Mouse (Mus musculus): Measurements from ENCODE around the gene Ngf. TPM values are rescaled to one million over a fixed set of nuclear protein-coding genes. Genes with fewer than 3 reads are reported as not detected.

Ngf gene
- polyA plus RNA-seq (2015; fragmentation: Nextera tagmentation; extraction: Ambion mirVana): 2.3 and 4.2 TPM in 2 replicates

- Histone ChIP-seq H3K27me3 (peaks cover 49% of the 10 kb centered on the region), H3K9me3 (replicated peaks) (no peaks in the 10 kb centered on the region), H3K9ac (0 out of 2 replicates have a peak within 1 kb of the TSS, but pooled peaks have one; percentile 1), H3K4me1 (peaks cover 32% of the 10 kb centered on the region), H3K4me2 (peak within 1 kb of the TSS; percentile 70), H3K4me3 (replicated peaks) (peak within 1 kb of the TSS; percentile 43), H3K36me3 (no peaks in the 10 kb centered on the region), H3K27ac (no peak within 1 kb of the TSS)
- WGBS: 1% methylated on average over 43 of the region's 43 CpGs
- ATAC-seq (replicated peaks; ENCODE audit: low FRiP score): peak; percentile 79
Measured at GRCm38 (mm10) chr3:102469713-102470448, at the start of gene Ngf. Gene Ngf (plus strand): TSS chr3:102469919.

- H3K4me1 ChIP-seq: no peaks in the 10 kb centered on the region
- no peak for ATAC-seq (replicated peaks; ENCODE audit: low FRiP score)
- H3K4me2 ChIP-seq: no peak overlapping the region
- H3K36me3 ChIP-seq: no peaks in the 10 kb centered on the region
- no peaks in the 10 kb centered on the region for H3K27me3 ChIP-seq
- 0 out of 2 replicates have a peak, but pooled peaks cover 6% of the 10 kb centered on the region for H3K9me3 ChIP-seq (replicated peaks)
- H3K27ac ChIP-seq: no peak overlapping the region
- H3K9ac ChIP-seq: no peak overlapping the region
- no peak overlapping the region for H3K4me3 ChIP-seq (replicated peaks)
- 64% methylated on average over 3 of the region's 3 CpGs for WGBS
Measured at GRCm38 (mm10) chr3:102445567-102445966, 24.2 kb upstream of the Ngf start.

DNA sequence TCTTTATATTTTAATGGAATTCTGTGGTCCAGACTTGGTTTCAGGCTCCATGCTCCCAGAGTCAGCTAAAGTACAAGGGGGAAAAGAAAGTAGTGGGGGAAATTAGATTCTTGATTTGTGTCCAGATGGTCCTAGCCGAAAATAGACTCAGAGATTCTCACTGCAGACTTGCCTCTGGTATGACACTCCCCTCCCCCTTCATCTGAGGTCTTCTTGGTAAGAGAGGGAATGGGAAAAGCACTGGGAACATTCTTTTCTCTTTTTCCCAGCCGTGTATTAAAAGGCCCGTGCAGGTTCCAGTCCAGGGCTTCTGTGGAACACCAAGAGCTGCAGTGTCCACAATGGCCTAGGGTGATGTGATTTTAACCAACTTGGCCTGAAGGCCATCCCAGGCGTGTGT is 23.0 kb upstream of the Ngf start:
- Histone ChIP-seq H3K36me3 (no peaks in the 10 kb centered on the region), H3K4me1 (no peaks in the 10 kb centered on the region), H3K4me3 (replicated peaks) (no peak overlapping the region), H3K4me2 (no peak overlapping the region), H3K9ac (no peak overlapping the region), H3K27ac (no peak overlapping the region), H3K27me3 (no peaks in the 10 kb centered on the region), H3K9me3 (replicated peaks) (0 out of 2 replicates have a peak, but pooled peaks cover 6% of the 10 kb centered on the region)
- 68% methylated on average over 4 of the region's 4 CpGs for WGBS
- no peak for ATAC-seq (replicated peaks; ENCODE audit: low FRiP score)

GRCm38 (mm10) chr3:102454566-102454965 is 15.2 kb upstream of the Ngf start:
- Histone ChIP-seq H3K4me3 (replicated peaks) (no peak overlapping the region), H3K4me1 (no peaks in the 10 kb centered on the region), H3K27me3 (no peaks in the 10 kb centered on the region), H3K9ac (no peak overlapping the region), H3K36me3 (no peaks in the 10 kb centered on the region), H3K9me3 (replicated peaks) (no peaks in the 10 kb centered on the region), H3K27ac (no peak overlapping the region), H3K4me2 (no peak overlapping the region)
- no peak for ATAC-seq (replicated peaks; ENCODE audit: low FRiP score)
- 58% methylated on average over 6 of the region's 6 CpGs for WGBS

- WGBS: 54% methylated on average over 5 of the region's 5 CpGs
- no peak overlapping the region for H3K9ac ChIP-seq
Measured at GRCm38 (mm10) chr3:102460528-102460927, 9.2 kb upstream of the Ngf start.

DNA sequence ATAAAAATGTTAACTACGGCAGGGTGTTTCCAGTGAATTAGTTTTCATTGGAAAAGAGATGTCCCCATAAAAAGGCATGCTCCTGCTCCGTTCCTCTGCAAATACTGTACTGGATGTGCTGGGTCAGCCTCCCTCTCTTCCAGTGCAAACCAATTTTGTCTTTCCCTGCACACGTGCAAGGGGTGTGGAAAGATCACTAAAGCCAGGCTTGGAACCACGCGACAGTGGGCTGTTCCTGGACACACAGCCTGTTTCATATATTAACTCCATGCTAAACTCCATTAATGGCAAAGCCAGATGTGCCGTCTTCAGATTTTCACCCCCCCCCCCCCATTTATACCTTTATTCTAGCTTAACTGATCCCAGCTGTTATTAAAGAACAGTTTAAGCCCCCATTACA is 8.7 kb upstream of the Ngf start:
- no peak overlapping the region for H3K27ac ChIP-seq
- H3K4me2 ChIP-seq: no peak overlapping the region
- no peak for ATAC-seq (replicated peaks; ENCODE audit: low FRiP score)
- 44% methylated on average over 6 of the region's 6 CpGs for WGBS
- no peak overlapping the region for H3K4me3 ChIP-seq (replicated peaks)
- no peaks in the 10 kb centered on the region for H3K4me1 ChIP-seq
- no peaks in the 10 kb centered on the region for H3K27me3 ChIP-seq
- H3K36me3 ChIP-seq: no peaks in the 10 kb centered on the region
- no peaks in the 10 kb centered on the region for H3K9me3 ChIP-seq (replicated peaks)
- no peak overlapping the region for H3K9ac ChIP-seq

More at GRCm38 (mm10) chr3:102460528-102460927, 9.2 kb upstream of the Ngf start:
- no peaks in the 10 kb centered on the region for H3K27me3 ChIP-seq
- no peaks in the 10 kb centered on the region for H3K4me1 ChIP-seq
- H3K4me3 ChIP-seq (replicated peaks): no peak overlapping the region
- no peaks in the 10 kb centered on the region for H3K9me3 ChIP-seq (replicated peaks)
- no peak overlapping the region for H3K4me2 ChIP-seq
- no peak for ATAC-seq (replicated peaks; ENCODE audit: low FRiP score)
- H3K36me3 ChIP-seq: no peaks in the 10 kb centered on the region
- H3K27ac ChIP-seq: no peak overlapping the region

- no peak overlapping the region for H3K27ac ChIP-seq
- H3K36me3 ChIP-seq: no peaks in the 10 kb centered on the region
- H3K27me3 ChIP-seq: 0 out of 2 replicates have a peak, but pooled peaks cover 6% of the 10 kb centered on the region
- no peaks in the 10 kb centered on the region for H3K9me3 ChIP-seq (replicated peaks)
- H3K4me3 ChIP-seq (replicated peaks): no peak overlapping the region
- no peak overlapping the region for H3K4me2 ChIP-seq
- WGBS: 68% methylated on average over 9 of the region's 9 CpGs
- H3K9ac ChIP-seq: no peak overlapping the region
- no peak for ATAC-seq (replicated peaks; ENCODE audit: low FRiP score)
- no peaks in the 10 kb centered on the region for H3K4me1 ChIP-seq
Measured at GRCm38 (mm10) chr3:102462703-102463336, 6.9 kb upstream of the Ngf start.

DNA sequence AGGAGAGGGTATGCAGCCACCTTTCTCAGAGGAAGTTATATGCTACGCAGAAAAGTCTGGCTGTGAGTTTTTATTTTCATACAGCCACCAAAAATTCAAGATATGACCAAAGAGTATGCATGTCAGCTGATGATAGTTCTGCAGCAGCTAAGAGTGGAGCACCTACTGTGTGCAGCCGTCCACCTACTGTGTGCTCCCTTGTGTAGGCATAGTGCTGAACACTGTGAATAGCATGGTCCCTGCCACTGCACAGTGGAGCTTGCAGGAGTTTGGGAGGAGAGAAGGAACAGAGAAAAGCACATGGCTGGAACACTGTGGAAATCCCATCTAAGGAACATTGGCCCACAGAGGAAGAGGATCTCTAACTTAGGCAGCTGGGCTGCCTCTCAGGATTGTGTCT is 6.4 kb upstream of the Ngf start:
- Histone ChIP-seq H3K4me3 (replicated peaks) (no peak overlapping the region), H3K4me2 (no peak overlapping the region), H3K27ac (no peak overlapping the region), H3K9ac (no peak overlapping the region), H3K9me3 (replicated peaks) (no peaks in the 10 kb centered on the region), H3K36me3 (no peaks in the 10 kb centered on the region), H3K27me3 (0 out of 2 replicates have a peak, but pooled peaks cover 7% of the 10 kb centered on the region), H3K4me1 (no peaks in the 10 kb centered on the region)
- no peak for ATAC-seq (replicated peaks; ENCODE audit: low FRiP score)
- WGBS: 91% methylated on average over 2 of the region's 2 CpGs

DNA sequence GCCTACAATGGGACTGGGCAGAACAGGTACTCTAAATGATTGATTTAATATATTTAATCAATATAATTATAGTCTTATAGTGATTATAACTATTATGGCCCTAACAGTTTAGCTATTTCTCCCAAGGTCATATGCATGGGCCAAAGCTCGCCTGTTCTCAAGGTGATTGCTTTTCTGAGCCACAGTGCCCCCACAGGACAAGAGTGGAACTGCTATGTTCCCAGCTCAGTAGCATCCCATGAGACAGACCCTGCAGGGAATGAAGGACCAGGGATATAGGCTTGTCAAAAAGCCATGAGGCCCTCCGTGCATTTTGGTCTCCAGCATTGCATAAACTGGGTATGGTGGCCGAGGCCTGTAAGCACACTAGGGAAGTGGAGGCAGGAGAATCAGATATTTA is 3.1 kb upstream of the Ngf start:
- Histone ChIP-seq H3K4me1 (peaks cover 23% of the 10 kb centered on the region), H3K36me3 (no peaks in the 10 kb centered on the region), H3K4me2 (no peak overlapping the region), H3K9ac (no peak overlapping the region), H3K27ac (no peak overlapping the region), H3K27me3 (peaks cover 39% of the 10 kb centered on the region), H3K4me3 (replicated peaks) (no peak overlapping the region), H3K9me3 (replicated peaks) (no peaks in the 10 kb centered on the region)
- WGBS: 22% methylated on average over 3 of the region's 3 CpGs
- ATAC-seq (replicated peaks; ENCODE audit: low FRiP score): no peak

DNA sequence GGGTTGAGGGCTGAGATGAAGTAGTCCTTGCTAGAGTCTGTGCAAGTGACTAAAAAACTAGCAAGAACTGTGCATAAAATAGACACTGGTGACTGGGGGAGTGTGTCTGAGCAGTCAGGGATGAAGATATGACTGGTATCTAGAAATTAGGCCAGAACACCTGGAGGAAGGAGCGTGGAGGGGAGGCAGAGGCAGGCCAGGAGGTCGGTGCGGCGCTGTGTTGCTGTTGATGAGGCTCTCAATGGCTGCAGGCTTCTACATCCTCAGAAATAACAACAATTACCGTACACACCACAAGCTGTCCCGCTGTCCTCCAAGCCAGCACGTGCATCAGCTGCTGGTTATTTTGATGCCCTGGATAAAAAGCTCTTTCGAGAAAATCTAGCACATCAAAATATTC is 2.6 kb upstream of the Ngf start:
- Histone ChIP-seq H3K27ac (no peak overlapping the region), H3K9ac (no peak overlapping the region), H3K4me3 (replicated peaks) (no peak overlapping the region), H3K27me3 (peaks cover 43% of the 10 kb centered on the region), H3K36me3 (no peaks in the 10 kb centered on the region), H3K9me3 (replicated peaks) (no peaks in the 10 kb centered on the region), H3K4me1 (peaks cover 28% of the 10 kb centered on the region), H3K4me2 (no peak overlapping the region)
- 72% methylated on average over 8 of the region's 8 CpGs for WGBS
- ATAC-seq (replicated peaks; ENCODE audit: low FRiP score): no peak

GRCm38 (mm10) chr3:102471251-102471650 is 1.5 kb downstream of the Ngf start:
- peaks cover 49% of the 10 kb centered on the region for H3K27me3 ChIP-seq
- no peak overlapping the region for H3K27ac ChIP-seq
- H3K4me3 ChIP-seq (replicated peaks): no peak overlapping the region
- no peak overlapping the region for H3K9ac ChIP-seq
- no peaks in the 10 kb centered on the region for H3K36me3 ChIP-seq
- H3K9me3 ChIP-seq (replicated peaks): no peaks in the 10 kb centered on the region
- 64% methylated on average over 5 of the region's 5 CpGs for WGBS
- ATAC-seq (replicated peaks; ENCODE audit: low FRiP score): no peak
- peaks cover 32% of the 10 kb centered on the region for H3K4me1 ChIP-seq
- H3K4me2 ChIP-seq: peak overlapping the region; percentile 70

GRCm38 (mm10) chr3:102471799-102472198 is 2.1 kb downstream of the Ngf start:
- Histone ChIP-seq H3K27me3 (peaks cover 49% of the 10 kb centered on the region), H3K9ac (no peak overlapping the region), H3K36me3 (no peaks in the 10 kb centered on the region), H3K27ac (no peak overlapping the region), H3K9me3 (replicated peaks) (no peaks in the 10 kb centered on the region), H3K4me3 (replicated peaks) (no peak overlapping the region), H3K4me1 (peaks cover 32% of the 10 kb centered on the region), H3K4me2 (peak overlapping the region; percentile 19; the same call in 1 of the 2 replicates)
- 44% methylated on average over 5 of the region's 5 CpGs for WGBS
- ATAC-seq (replicated peaks; ENCODE audit: low FRiP score): peak; percentile 28; the same call in 1 of the 2 replicates

All from kidney, embryonic 15.5 days (tissue).